In the genomic region with DNA sequence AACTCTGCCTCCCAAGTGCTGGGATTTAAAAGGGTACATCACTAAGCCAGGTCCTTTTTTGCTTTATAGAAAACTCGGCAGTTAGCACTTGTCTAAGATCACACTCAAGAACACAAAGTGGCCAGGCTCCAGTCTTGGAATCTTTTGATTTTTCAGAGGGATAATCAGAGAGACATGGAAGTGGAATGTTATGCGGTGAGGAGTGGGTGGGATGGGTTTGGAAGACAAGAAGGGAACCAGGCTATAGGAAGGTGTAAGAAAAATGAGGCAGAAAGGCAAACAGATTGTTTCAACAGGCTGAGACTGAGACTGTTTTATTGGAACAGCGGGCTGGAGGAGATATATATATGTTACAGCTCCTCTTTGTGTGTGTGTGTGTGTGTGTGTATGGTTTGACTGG, we compare ENCODE assay signal across 9 mouse cellular contexts. TPM values are rescaled to one million over a fixed set of nuclear protein-coding genes. Genes with fewer than 3 reads are reported as not detected.
DNase-seq lines count a peak whose midpoint lies in the region; ATAC-seq and TF ChIP-seq lines count a peak whose summit lies in the region.
"Had no signal": no experiment of that assay in that cellular context is flagged by ENCODE, and none has a peak within 500 bp of the region (broad histone marks: within the 10 kb centered on the region; RNA-seq: fewer than 3 reads in every experiment).

No protein-coding gene starts in this region.

- no peak overlapping the region; a peak in 1 of 4 replicates for H3K4me3 ChIP-seq in heart, embryonic 14.5 days (ENCODE audit: control insufficient read depth in 1 of 2, insufficient read depth in 1 of 2, low read depth in 1 of 2, low read length in 2 of 2)
- H3K4me3 ChIP-seq in bone marrow macrophage, adult 2 months (ENCODE audit: insufficient read depth, low read length) = no peak overlapping the region
- peak overlapping the region; percentile 87; the same call in 1 of the 2 replicates for H3K4me3 ChIP-seq in hindbrain, embryonic 13.5 days
- H3K4me3 ChIP-seq in midbrain, embryonic 11.5 days (ENCODE audit: low read depth, low read length) = peak overlapping the region; percentile 64; the same call in 1 of the 2 replicates

- H3K27me3 ChIP-seq in heart, embryonic 14.5 days (ENCODE audit: control insufficient read depth, insufficient read depth, low read length) = no peaks in the 10 kb centered on the region
- no peaks in the 10 kb centered on the region for H3K27me3 ChIP-seq in hindbrain, embryonic 13.5 days
- H3K27me3 ChIP-seq in midbrain, embryonic 11.5 days (ENCODE audit: control insufficient read depth, insufficient read depth, low read length) = no peaks in the 10 kb centered on the region

- no peak for TF ChIP-seq POLR2A in bone marrow macrophage, adult 2 months (IDR thresholded peaks at IDR 0.05; ENCODE audit: borderline replicate concordance, low read depth, low read length)

- H3K27ac ChIP-seq in heart, embryonic 14.5 days (replicated peaks in 1 of 2; ENCODE audit: control insufficient read depth in 1 of 2, insufficient read depth in 1 of 2, low read depth in 2 of 2, low read length in 2 of 2) = peak overlapping the region in 1 of 2 experiments; percentile 84; a peak in 1 of 4 replicates
- peak overlapping the region; percentile 68; the same call in 1 of the 2 replicates for H3K27ac ChIP-seq in bone marrow macrophage, adult 2 months (ENCODE audit: insufficient read depth, low read depth, low read length)
- H3K27ac ChIP-seq in hindbrain, embryonic 13.5 days = peak overlapping the region; percentile 96
- H3K27ac ChIP-seq in midbrain, embryonic 11.5 days (ENCODE audit: low read depth, low read length) = peak overlapping the region; percentile 86; the same call in 1 of the 2 replicates

- 79% methylated on average over 3 of the region's 3 CpGs for WGBS in heart, embryonic 14.5 days
- 89% methylated on average over 3 of the region's 3 CpGs for WGBS in hindbrain, embryonic 13.5 days
- WGBS in midbrain, embryonic 11.5 days = 84% methylated on average over 3 of the region's 3 CpGs

- no peaks in the 10 kb centered on the region for H3K9me3 ChIP-seq in heart, embryonic 14.5 days (ENCODE audit: control insufficient read depth, low read length)
- no peaks in the 10 kb centered on the region for H3K9me3 ChIP-seq in hindbrain, embryonic 13.5 days
- no peaks in the 10 kb centered on the region for H3K9me3 ChIP-seq in midbrain, embryonic 11.5 days (ENCODE audit: control insufficient read depth, low read length)

- H3K9ac ChIP-seq in heart, embryonic 14.5 days (ENCODE audit: low read length) = peak overlapping the region; percentile 88; the same call in 1 of the 2 replicates
- H3K9ac ChIP-seq in hindbrain, embryonic 13.5 days = no peak overlapping the region; the same call in 1 of the 2 replicates
- peak overlapping the region; percentile 87; the same call in 1 of the 2 replicates for H3K9ac ChIP-seq in midbrain, embryonic 11.5 days (ENCODE audit: low read length)

- DNase-seq in heart, adult 18-20 months = no peak
- DNase-seq in midbrain, embryonic 11.5 days (ENCODE audit: low spot score, missing footprints) = no peak
- DNase-seq: kidney, postnatal 25 days had no signal

- peaks cover 14 to 26% of the 10 kb centered on the region in 2 experiments for H3K4me1 ChIP-seq in heart, embryonic 14.5 days (ENCODE audit: control insufficient read depth in 2 of 2, insufficient read depth in 2 of 2, low read length in 2 of 2)
- H3K4me1 ChIP-seq in bone marrow macrophage, adult 2 months (ENCODE audit: control insufficient read depth, insufficient read depth, low read length) = peaks cover 18% of the 10 kb centered on the region
- H3K4me1 ChIP-seq in hindbrain, embryonic 13.5 days (replicated peaks) = peaks cover 46% of the 10 kb centered on the region
- H3K4me1 ChIP-seq in midbrain, embryonic 11.5 days (ENCODE audit: control insufficient read depth, insufficient read depth, low read length) = peaks cover 20% of the 10 kb centered on the region

- ATAC-seq in heart, embryonic 14.5 days (ENCODE audit: insufficient number of reproducible peaks, insufficient read depth, low FRiP score, low read depth) = no peak
- no peak for ATAC-seq in hindbrain, embryonic 13.5 days (ENCODE audit: low FRiP score)
- ATAC-seq in midbrain, embryonic 11.5 days (ENCODE audit: low FRiP score) = no peak
- ATAC-seq in megakaryocyte-erythroid progenitor cell, adult 5-6 weeks (replicated peaks; ENCODE audit: low FRiP score, low TSS enrichment, poor library complexity, severe bottlenecking) = no peak
- no peak for ATAC-seq in erythroid progenitor cell, adult 5-6 weeks (replicated peaks; ENCODE audit: low FRiP score, poor library complexity, severe bottlenecking)
- ATAC-seq in CD4-positive, CD25-positive, alpha-beta regulatory T cell, adult 4 months = no peak

- peak overlapping the region; percentile 79 for H3K4me2 ChIP-seq in heart, embryonic 14.5 days (ENCODE audit: low read length)
- peak overlapping the region; percentile 85 for H3K4me2 ChIP-seq in hindbrain, embryonic 13.5 days
- H3K4me2 ChIP-seq in midbrain, embryonic 11.5 days = peak overlapping the region; percentile 46

- TF ChIP-seq CTCF in bone marrow macrophage, adult 2 months (IDR thresholded peaks at IDR 0.05; ENCODE audit: low read depth, low read length) = no peak

- H3K36me3 ChIP-seq in heart, embryonic 14.5 days (ENCODE audit: control insufficient read depth, insufficient read depth, low read length) = peaks cover 6% of the 10 kb centered on the region; the same call in 1 of the 2 replicates
- H3K36me3 ChIP-seq in hindbrain, embryonic 13.5 days = 0 out of 2 replicates have a peak, but pooled peaks cover 4% of the 10 kb centered on the region
- H3K36me3 ChIP-seq in midbrain, embryonic 11.5 days (ENCODE audit: control insufficient read depth, insufficient read depth, low read length) = no peaks in the 10 kb centered on the region

RNA-seq across cellular contexts. Expression of gene Tmem222, which starts 0.9 kb away (rescaled TPM):
- polyA plus RNA-seq in heart, embryonic 14.5 days (2014; fragmentation: Nextera tagmentation; extraction: Ambion mirVana) = 54.7 and 57.1 TPM in 2 replicates
- total RNA-seq in heart, adult 18-20 months (2021) = 10 to 100 TPM; 32.7 to 34.6 TPM
- polyA plus RNA-seq in bone marrow macrophage, adult 2 months (2012; ENCODE audit: insufficient read depth, insufficient read length, missing spikeins) = 36.1 and 40.8 TPM in 2 replicates
- polyA plus RNA-seq in hindbrain, embryonic 13.5 days (2015; fragmentation: Nextera tagmentation; extraction: Ambion mirVana) = 101 and 102 TPM in 2 replicates
- 71.2 and 82.0 TPM in 2 replicates for polyA plus RNA-seq in midbrain, embryonic 11.5 days (2014; fragmentation: Nextera tagmentation; extraction: Ambion mirVana)
- 38.1 and 66.4 TPM in 2 replicates for total RNA-seq in megakaryocyte-erythroid progenitor cell, adult 5-6 weeks (2014; fragmentation: Nextera tagmentation)
- 18.2 and 19.2 TPM in 2 replicates for total RNA-seq in megakaryocyte-erythroid progenitor cell, adult 5-6 weeks (2017)
- total RNA-seq in erythroid progenitor cell, adult 5-6 weeks (2015; ENCODE audit: low replicate concordance) = 5.0 and 10.1 TPM in 2 replicates
- 9.8 and 11.3 TPM in 2 replicates for total RNA-seq in erythroid progenitor cell, adult 5-6 weeks (2017; ENCODE audit: low replicate concordance)
- polyA plus RNA-seq in CD4-positive, CD25-positive, alpha-beta regulatory T cell, adult 4 months (2017; shearing (Covaris generic)) = 10 to 100 TPM; 83.4 to 93.2 TPM

RNA-seq across cellular contexts. Expression of gene Sytl1, which starts 15.6 kb away (rescaled TPM):
- 0.34 and 0.42 TPM in 2 replicates for polyA plus RNA-seq in heart, embryonic 14.5 days (2014; fragmentation: Nextera tagmentation; extraction: Ambion mirVana)
- total RNA-seq in heart, adult 18-20 months (2021) = under 1 TPM; 0.22 to 0.72 TPM
- not detected in 2 replicates for polyA plus RNA-seq in bone marrow macrophage, adult 2 months (2012; ENCODE audit: insufficient read depth, insufficient read length, missing spikeins)
- polyA plus RNA-seq in hindbrain, embryonic 13.5 days (2015; fragmentation: Nextera tagmentation; extraction: Ambion mirVana) = 0.41 and 0.69 TPM in 2 replicates
- 0.37 and 0.83 TPM in 2 replicates for polyA plus RNA-seq in midbrain, embryonic 11.5 days (2014; fragmentation: Nextera tagmentation; extraction: Ambion mirVana)
- total RNA-seq in megakaryocyte-erythroid progenitor cell, adult 5-6 weeks (2014; fragmentation: Nextera tagmentation) = 0.44 and 1.6 TPM in 2 replicates
- 1.9 TPM in 1 of 2 replicates, not detected in the other for total RNA-seq in megakaryocyte-erythroid progenitor cell, adult 5-6 weeks (2017)
- 0.84 TPM in 1 of 2 replicates, not detected in the other for total RNA-seq in erythroid progenitor cell, adult 5-6 weeks (2015; ENCODE audit: low replicate concordance)
- 1.8 TPM in 1 of 2 replicates, not detected in the other for total RNA-seq in erythroid progenitor cell, adult 5-6 weeks (2017; ENCODE audit: low replicate concordance)
- 10 to 100 TPM; 22.1 to 39.4 TPM for polyA plus RNA-seq in CD4-positive, CD25-positive, alpha-beta regulatory T cell, adult 4 months (2017; shearing (Covaris generic))

RNA-seq across cellular contexts. Expression of gene Map3k6, which starts 37.9 kb away (rescaled TPM):
- 1.6 and 2.3 TPM in 2 replicates for polyA plus RNA-seq in heart, embryonic 14.5 days (2014; fragmentation: Nextera tagmentation; extraction: Ambion mirVana)
- 10 to 100 TPM; 22.5 to 30.1 TPM for total RNA-seq in heart, adult 18-20 months (2021)
- polyA plus RNA-seq in bone marrow macrophage, adult 2 months (2012; ENCODE audit: insufficient read depth, insufficient read length, missing spikeins) = 1.2 and 1.6 TPM in 2 replicates
- 1.9 and 2.0 TPM in 2 replicates for polyA plus RNA-seq in hindbrain, embryonic 13.5 days (2015; fragmentation: Nextera tagmentation; extraction: Ambion mirVana)
- polyA plus RNA-seq in midbrain, embryonic 11.5 days (2014; fragmentation: Nextera tagmentation; extraction: Ambion mirVana) = 1.3 and 2.0 TPM in 2 replicates
- 10.6 and 15.9 TPM in 2 replicates for total RNA-seq in megakaryocyte-erythroid progenitor cell, adult 5-6 weeks (2014; fragmentation: Nextera tagmentation)
- total RNA-seq in megakaryocyte-erythroid progenitor cell, adult 5-6 weeks (2017) = 6.9 and 7.0 TPM in 2 replicates
- total RNA-seq in erythroid progenitor cell, adult 5-6 weeks (2015; ENCODE audit: low replicate concordance) = 4.2 TPM in 1 of 2 replicates, not detected in the other
- 8.1 TPM in 1 of 2 replicates, not detected in the other for total RNA-seq in erythroid progenitor cell, adult 5-6 weeks (2017; ENCODE audit: low replicate concordance)
- polyA plus RNA-seq in CD4-positive, CD25-positive, alpha-beta regulatory T cell, adult 4 months (2017; shearing (Covaris generic)) = under 1 TPM in 1 of 2 experiments, not detected in 1; 0.62 TPM

Comparison
In these comparisons a context has a peak if more than half of its experiments do, and no peak if none do; other contexts are left out.
1. H3K4me3 ChIP-seq: peak in hindbrain, embryonic 13.5 days (single experiment) and midbrain, embryonic 11.5 days (single experiment); none in heart, embryonic 14.5 days (0 of 2) and bone marrow macrophage, adult 2 months (single experiment).
2. RNA of gene Sytl1, which starts 15.6 kb away (polyA plus RNA-seq): 22.1 to 39.4 TPM in CD4-positive, CD25-positive, alpha-beta regulatory T cell, adult 4 months; 0.41 to 0.69 TPM in hindbrain, embryonic 13.5 days, 0.34 to 0.42 TPM in heart, embryonic 14.5 days, 0.37 to 0.83 TPM in midbrain, embryonic 11.5 days and not detected in bone marrow macrophage, adult 2 months; every median in the first group is over 10 times any median in the second.
3. Peak in every context shown above with its lines, with median percentiles within 50 percentile points of each other: H3K4me2 ChIP-seq.